In genomic region chr8:81342236-81342998, GRCm38 (mm10) we compare ENCODE assay signal across 8 mouse cellular contexts. TPM values are rescaled to one million over a fixed set of nuclear protein-coding genes. Genes with fewer than 3 reads are reported as not detected.
DNase-seq lines count a peak whose midpoint lies in the region; ATAC-seq and TF ChIP-seq lines count a peak whose summit lies in the region.

Gene Inpp4b (plus strand): TSS chr8:81342556.

- peak within 1 kb of the TSS; percentile 10 for H3K27ac ChIP-seq in forebrain, embryonic 13.5 days
- H3K27ac ChIP-seq in heart, postnatal 0 days (ENCODE audit: low read depth) = no peak within 1 kb of the TSS
- H3K27ac ChIP-seq in liver, embryonic 16.5 days (ENCODE audit: low read length) = no peak within 1 kb of the TSS
- H3K27ac ChIP-seq in neural tube, embryonic 11.5 days (ENCODE audit: low read depth, low read length) = no peak within 1 kb of the TSS
- H3K27ac ChIP-seq in stomach, embryonic 16.5 days (ENCODE audit: low read length) = no peak within 1 kb of the TSS; the same call in 1 of the 2 replicates

- under 1% methylated on average over 38 of the region's 46 CpGs for WGBS in forebrain, embryonic 13.5 days
- under 1% methylated on average over 44 of the region's 46 CpGs for whole genome bisulfite sequencing in heart, postnatal 0 days
- under 1% methylated on average over 44 of the region's 46 CpGs for WGBS in liver, embryonic 16.5 days (ENCODE audit: insufficient replicate concordance)
- under 1% methylated on average over 46 of the region's 46 CpGs for WGBS in neural tube, embryonic 11.5 days
- WGBS in stomach, embryonic 16.5 days = under 1% methylated on average over 45 of the region's 46 CpGs

- H3K27me3 ChIP-seq in forebrain, embryonic 13.5 days = peaks cover 9% of the 10 kb centered on the region
- 0 out of 2 replicates have a peak, but pooled peaks cover 8% of the 10 kb centered on the region for H3K27me3 ChIP-seq in heart, postnatal 0 days (ENCODE audit: control insufficient read depth, insufficient read depth, low read length)
- no peaks in the 10 kb centered on the region for H3K27me3 ChIP-seq in liver, embryonic 16.5 days (ENCODE audit: control insufficient read depth, insufficient read depth, low read depth, low read length)
- H3K27me3 ChIP-seq in neural tube, embryonic 11.5 days (ENCODE audit: control insufficient read depth, insufficient read depth, low read length) = no peaks in the 10 kb centered on the region
- no peaks in the 10 kb centered on the region for H3K27me3 ChIP-seq in stomach, embryonic 16.5 days (ENCODE audit: control insufficient read depth, insufficient read depth, low read length)

- peak; percentile 49 to 62 for DNase-seq in CD8-positive naive resting alpha-beta T cell, adult 2 months (ENCODE audit: low read depth in 2 of 2, low spot score in 2 of 2)
- DNase-seq in c-Kit-positive CD71-negative TER-119-negative erythroid progenitor cells, embryonic 14.5 days (ENCODE audit: low read depth) = peak; percentile 64
- DNase-seq in heart, postnatal 0 days (ENCODE audit: low spot score) = peak; percentile 46
- peak; percentile 52 to 73 for DNase-seq in kidney, postnatal 36 days
- DNase-seq in neural tube, embryonic 11.5 days (ENCODE audit: low spot score) = peak; percentile 72

- peaks cover 14% of the 10 kb centered on the region; the same call in 1 of the 2 replicates for H3K4me1 ChIP-seq in forebrain, embryonic 13.5 days
- H3K4me1 ChIP-seq in heart, postnatal 0 days (ENCODE audit: control insufficient read depth, insufficient read depth) = peaks cover 9% of the 10 kb centered on the region; the same call in 1 of the 2 replicates
- H3K4me1 ChIP-seq in liver, embryonic 16.5 days (ENCODE audit: control insufficient read depth, low read depth, low read length) = no peaks in the 10 kb centered on the region; the same call in 1 of the 2 replicates
- H3K4me1 ChIP-seq in neural tube, embryonic 11.5 days (ENCODE audit: control insufficient read depth, insufficient read depth, low read length) = no peaks in the 10 kb centered on the region
- H3K4me1 ChIP-seq in stomach, embryonic 16.5 days (ENCODE audit: control insufficient read depth, insufficient read depth, low read length) = peaks cover 6% of the 10 kb centered on the region; the same call in 1 of the 2 replicates

- peak within 1 kb of the TSS; percentile 62 for H3K9ac ChIP-seq in forebrain, embryonic 13.5 days
- H3K9ac ChIP-seq in heart, postnatal 0 days (replicated peaks; ENCODE audit: low read depth, low read length) = peak within 1 kb of the TSS; percentile 39
- H3K9ac ChIP-seq in liver, embryonic 16.5 days (ENCODE audit: low read depth, low read length) = no peak within 1 kb of the TSS; the same call in 1 of the 2 replicates
- peak within 1 kb of the TSS; percentile 45 for H3K9ac ChIP-seq in neural tube, embryonic 11.5 days (ENCODE audit: low read length)
- peak within 1 kb of the TSS; percentile 70 for H3K9ac ChIP-seq in stomach, embryonic 16.5 days (ENCODE audit: low read length)

- peak; percentile 87 for ATAC-seq in forebrain, embryonic 13.5 days
- peak; percentile 82 for ATAC-seq in heart, postnatal 0 days (ENCODE audit: insufficient read depth, low read depth)
- peak; percentile 64 for ATAC-seq in liver, embryonic 16.5 days (ENCODE audit: low read depth)
- ATAC-seq in neural tube, embryonic 11.5 days (ENCODE audit: insufficient read depth, low FRiP score, low TSS enrichment) = peak; percentile 75
- peak; percentile 67 for ATAC-seq in stomach, embryonic 16.5 days (ENCODE audit: insufficient read depth, low FRiP score)

- peak within 1 kb of the TSS; percentile 93 for H3K4me2 ChIP-seq in forebrain, embryonic 13.5 days
- H3K4me2 ChIP-seq in heart, postnatal 0 days (ENCODE audit: low read depth, low read length) = peak within 1 kb of the TSS; percentile 94
- H3K4me2 ChIP-seq in liver, embryonic 16.5 days (ENCODE audit: low read depth, low read length) = peak within 1 kb of the TSS; percentile 68
- H3K4me2 ChIP-seq in neural tube, embryonic 11.5 days (ENCODE audit: low read depth) = peak within 1 kb of the TSS; percentile 94
- peak within 1 kb of the TSS; percentile 98 for H3K4me2 ChIP-seq in stomach, embryonic 16.5 days (ENCODE audit: low read depth, low read length)

- no peaks in the 10 kb centered on the region for H3K9me3 ChIP-seq in forebrain, embryonic 13.5 days (replicated peaks)
- peaks cover 4% of the 10 kb centered on the region; the same call in 1 of the 2 replicates for H3K9me3 ChIP-seq in heart, postnatal 0 days (replicated peaks; ENCODE audit: control insufficient read depth, low read length)
- H3K9me3 ChIP-seq in liver, embryonic 16.5 days (replicated peaks; ENCODE audit: control insufficient read depth, low read length) = no peaks in the 10 kb centered on the region
- no peaks in the 10 kb centered on the region for H3K9me3 ChIP-seq in neural tube, embryonic 11.5 days (ENCODE audit: control insufficient read depth, low read length)
- H3K9me3 ChIP-seq in stomach, embryonic 16.5 days (replicated peaks; ENCODE audit: control insufficient read depth, low read length) = no peaks in the 10 kb centered on the region

- H3K4me3 ChIP-seq in forebrain, embryonic 13.5 days = peak within 1 kb of the TSS; percentile 64
- H3K4me3 ChIP-seq in heart, postnatal 0 days (ENCODE audit: low read depth, low read length) = peak within 1 kb of the TSS; percentile 67
- peak within 1 kb of the TSS; percentile 57 for H3K4me3 ChIP-seq in liver, embryonic 16.5 days (ENCODE audit: low read depth, low read length)
- H3K4me3 ChIP-seq in neural tube, embryonic 11.5 days (ENCODE audit: low read depth, low read length) = peak within 1 kb of the TSS; percentile 52
- peak within 1 kb of the TSS; percentile 63 for H3K4me3 ChIP-seq in stomach, embryonic 16.5 days (replicated peaks; ENCODE audit: low read length)

- no peak for TF ChIP-seq EP300 in heart, postnatal 0 days (IDR thresholded peaks at IDR 0.05; ENCODE audit: low read depth)

- TF ChIP-seq CTCF in heart, postnatal 0 days (IDR thresholded peaks at IDR 0.05; ENCODE audit: low read depth) = no peak

- H3K36me3 ChIP-seq in forebrain, embryonic 13.5 days (ENCODE audit: poor library complexity, severe bottlenecking) = no peaks in the 10 kb centered on the region
- no peaks in the 10 kb centered on the region for H3K36me3 ChIP-seq in heart, postnatal 0 days (replicated peaks; ENCODE audit: control insufficient read depth, insufficient read depth, low read length)
- no peaks in the 10 kb centered on the region for H3K36me3 ChIP-seq in liver, embryonic 16.5 days (ENCODE audit: control insufficient read depth, insufficient read depth)
- H3K36me3 ChIP-seq in neural tube, embryonic 11.5 days (ENCODE audit: control insufficient read depth, insufficient read depth, low read length) = no peaks in the 10 kb centered on the region
- no peaks in the 10 kb centered on the region for H3K36me3 ChIP-seq in stomach, embryonic 16.5 days (ENCODE audit: control insufficient read depth, insufficient read depth, low read length)

RNA-seq across cellular contexts. Expression of gene Inpp4b, which starts in this region (rescaled TPM):
- polyA plus RNA-seq in forebrain, embryonic 13.5 days (2015; fragmentation: Nextera tagmentation; extraction: Ambion mirVana) = 2.1 and 3.1 TPM in 2 replicates
- 13.3 and 60.9 TPM in 2 replicates for total RNA-seq in heart, postnatal 0 days (2014; rRNA removed; ENCODE audit: low replicate concordance)
- polyA plus RNA-seq in heart, postnatal 0 days (2015; fragmentation: Nextera tagmentation; extraction: Ambion mirVana) = 18.9 and 22.1 TPM in 2 replicates
- polyA plus RNA-seq in liver, embryonic 16.5 days (2015; fragmentation: Nextera tagmentation; extraction: Ambion mirVana) = 1.2 and 1.5 TPM in 2 replicates
- 4.2 and 4.8 TPM in 2 replicates for polyA plus RNA-seq in neural tube, embryonic 11.5 days (2014; fragmentation: Nextera tagmentation; extraction: Ambion mirVana)
- 5.5 and 6.8 TPM in 2 replicates for polyA plus RNA-seq in stomach, embryonic 16.5 days (2015; fragmentation: Nextera tagmentation; extraction: Ambion mirVana)
